Mouse (Mus musculus) embryonic facial prominence, embryonic 10.5 days (tissue): ENCODE data around the gene Col24a1. TPM values are rescaled to one million over a fixed set of nuclear protein-coding genes. Genes with fewer than 3 reads are reported as not detected.
A peak's percentile ranks its signal among the peaks of the same experiment; 100 is the strongest.

Experiments used
- DNase-seq: peaks from one replicate; pipeline ENCODE4 v3.0.0-alpha.2; 2017; ENCODE audit warnings: low spot score
- H3K27ac ChIP-seq: fragments of 300-500 bp; sonication (generic); replicated peaks from 2 replicates; pipeline ENCODE4 v1.5.1; 2016; ENCODE audit warnings: mild to moderate bottlenecking
- H3K27me3 ChIP-seq: fragments of 300-500 bp; sonication (generic); replicated peaks from 2 replicates; pipeline ENCODE4 v1.6.1; 2016; ENCODE audit warnings: low read depth, mild to moderate bottlenecking; ENCODE audit not compliant: poor library complexity, severe bottlenecking
- H3K36me3 ChIP-seq: fragments of 300-500 bp; sonication (generic); replicated peaks from 2 replicates; pipeline ENCODE4 v1.6.1; 2016; ENCODE audit warnings: mild to moderate bottlenecking, moderate library complexity
- H3K4me1 ChIP-seq: fragments of 300-500 bp; sonication (generic); 2 replicates; pipeline ENCODE4 v1.6.1; 2016
- H3K4me3 ChIP-seq: fragments of 300-500 bp; sonication (generic); 2 replicates; pipeline ENCODE4 v1.5.1; 2016; ENCODE audit warnings: mild to moderate bottlenecking, moderate library complexity
- H3K9me3 ChIP-seq: fragments of 300-500 bp; sonication (generic); 2 replicates; pipeline ENCODE4 v1.6.1; 2016; ENCODE audit warnings: mild to moderate bottlenecking
- WGBS: fragments of 180-500 bp; shearing (Covaris S2); methylation state at CpG from one replicate; pipeline ENCODE4 v1.1.7; 2016; 5-methylcytosine and 5-hydroxymethylcytosine counted together
- polyA plus RNA-seq: library from polyadenylated mRNA; unstranded; fragments of >200 nt; fragmentation: Nextera tagmentation; extraction: Ambion mirVana; gene quantifications from 2 replicates; pipeline ENCODE4 v1.2.1, GENCODE M21; 2016

Gene Col24a1
- polyA plus RNA-seq, 1 experiment from 2014 or later, result 1.1 TPM

GRCm38 (mm10) chr3:145550216-145550615, 257.9 kb downstream of the Col24a1 start:
- no peak for DNase-seq
- H3K27ac ChIP-seq, result no peak overlapping the region
- no peaks in the 10 kb centered on the region for H3K36me3 ChIP-seq
- H3K4me1 ChIP-seq, result no peaks in the 10 kb centered on the region
- H3K27me3 ChIP-seq, result no peaks in the 10 kb centered on the region
- no peak overlapping the region for H3K4me3 ChIP-seq
- H3K9me3 ChIP-seq, result no peaks in the 10 kb centered on the region
- WGBS, result 78% methylated on average over 3 of the region's 3 CpGs

GRCm38 (mm10) chr3:145554388-145554787, 262.1 kb downstream of the Col24a1 start:
- H3K4me1 ChIP-seq, result no peaks in the 10 kb centered on the region
- DNase-seq, result no peak
- WGBS, result 79% methylated on average over 2 of the region's 2 CpGs
- no peaks in the 10 kb centered on the region for H3K36me3 ChIP-seq
- no peak overlapping the region for H3K4me3 ChIP-seq
- H3K27ac ChIP-seq, result no peak overlapping the region
- H3K27me3 ChIP-seq, result no peaks in the 10 kb centered on the region
- H3K9me3 ChIP-seq, result no peaks in the 10 kb centered on the region

- WGBS, result 92% methylated on average over 10 of the region's 10 CpGs
- Histone ChIP-seq H3K4me3 (no peak overlapping the region), H3K36me3 (no peaks in the 10 kb centered on the region), H3K27ac (no peak overlapping the region), H3K9me3 (no peaks in the 10 kb centered on the region), H3K27me3 (no peaks in the 10 kb centered on the region), H3K4me1 (no peaks in the 10 kb centered on the region)
- no peak for DNase-seq
Measured at GRCm38 (mm10) chr3:145556206-145556605, 263.9 kb downstream of the Col24a1 start.

- DNase-seq, result no peak
Measured at GRCm38 (mm10) chr3:145559675-145560074, 267.4 kb downstream of the Col24a1 start.

GRCm38 (mm10) chr3:145560117-145560516, 267.8 kb downstream of the Col24a1 start:
- Histone ChIP-seq H3K36me3 (no peaks in the 10 kb centered on the region), H3K4me3 (no peak overlapping the region), H3K4me1 (no peaks in the 10 kb centered on the region), H3K27ac (no peak overlapping the region), H3K27me3 (no peaks in the 10 kb centered on the region), H3K9me3 (peaks cover 2% of the 10 kb centered on the region; the same call in 1 of the 2 replicates)
- WGBS, result 88% methylated on average over 4 of the region's 4 CpGs
- no peak for DNase-seq

More at GRCm38 (mm10) chr3:145559675-145560074, 267.4 kb downstream of the Col24a1 start:
- no peaks in the 10 kb centered on the region for H3K4me1 ChIP-seq
- H3K36me3 ChIP-seq, result no peaks in the 10 kb centered on the region
- H3K9me3 ChIP-seq, result peaks cover 2% of the 10 kb centered on the region; the same call in 1 of the 2 replicates
- H3K4me3 ChIP-seq, result no peak overlapping the region
- no peaks in the 10 kb centered on the region for H3K27me3 ChIP-seq
- WGBS, result 92% methylated on average over 5 of the region's 5 CpGs
- H3K27ac ChIP-seq, result no peak overlapping the region

DNA sequence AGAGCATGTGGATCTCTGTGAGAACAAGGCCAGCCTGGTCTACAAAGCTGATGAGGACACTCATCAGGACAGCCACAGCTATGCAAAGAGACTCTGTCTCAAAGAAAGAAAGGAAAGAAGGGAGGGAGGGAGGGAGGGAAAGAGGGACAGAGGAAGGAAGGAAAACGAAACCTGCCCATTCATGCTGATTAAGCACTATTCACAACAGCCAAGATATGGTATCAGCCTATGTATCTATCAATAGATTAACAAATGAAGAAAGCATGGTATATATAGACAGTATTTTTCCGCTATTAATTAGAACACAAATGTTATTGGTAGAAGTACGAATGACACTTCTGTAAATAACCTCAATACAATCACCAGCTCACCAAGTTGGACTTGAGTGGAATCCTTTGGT, 282.2 kb downstream of the Col24a1 start:
- Histone ChIP-seq H3K9me3 (no peaks in the 10 kb centered on the region), H3K4me3 (no peak overlapping the region), H3K36me3 (peaks cover 18% of the 10 kb centered on the region), H3K4me1 (peaks cover 18% of the 10 kb centered on the region), H3K27me3 (no peaks in the 10 kb centered on the region), H3K27ac (no peak overlapping the region)
- WGBS, result 90% methylated on average over 3 of the region's 3 CpGs
- no peak for DNase-seq

GRCm38 (mm10) chr3:145575340-145575739, 283.1 kb downstream of the Col24a1 start:
- Histone ChIP-seq H3K27ac (peak overlapping the region; percentile 82; the same call in 1 of the 2 replicates), H3K36me3 (peaks cover 27% of the 10 kb centered on the region), H3K9me3 (no peaks in the 10 kb centered on the region), H3K4me1 (peaks cover 18% of the 10 kb centered on the region), H3K27me3 (no peaks in the 10 kb centered on the region), H3K4me3 (no peak overlapping the region)
- no peak for DNase-seq
- WGBS, result 83% methylated on average over 7 of the region's 7 CpGs

GRCm38 (mm10) chr3:145575743-145576481, 283.6 kb downstream of the Col24a1 start, which contains the start of gene Znhit6:
Gene Znhit6 (plus strand): TSS chr3:145576205.
- no peaks in the 10 kb centered on the region for H3K27me3 ChIP-seq
- WGBS, result 5% methylated on average over 37 of the region's 37 CpGs
- no peaks in the 10 kb centered on the region for H3K9me3 ChIP-seq
- peak within 1 kb of the TSS; percentile 82 for H3K27ac ChIP-seq
- H3K4me1 ChIP-seq, result peaks cover 18% of the 10 kb centered on the region
- DNase-seq, result peak; percentile 95
- H3K4me3 ChIP-seq, result peak within 1 kb of the TSS; percentile 95
- H3K36me3 ChIP-seq, result peaks cover 32% of the 10 kb centered on the region

- under 1% methylated on average over 11 of the region's 11 CpGs for WGBS
- Histone ChIP-seq H3K4me1 (peaks cover 18% of the 10 kb centered on the region), H3K27ac (peak overlapping the region; percentile 82), H3K27me3 (no peaks in the 10 kb centered on the region), H3K9me3 (no peaks in the 10 kb centered on the region), H3K36me3 (peaks cover 38% of the 10 kb centered on the region), H3K4me3 (peak overlapping the region; percentile 95)
- DNase-seq, result no peak
Measured at GRCm38 (mm10) chr3:145576482-145576822, 284.2 kb downstream of the Col24a1 start.

DNA sequence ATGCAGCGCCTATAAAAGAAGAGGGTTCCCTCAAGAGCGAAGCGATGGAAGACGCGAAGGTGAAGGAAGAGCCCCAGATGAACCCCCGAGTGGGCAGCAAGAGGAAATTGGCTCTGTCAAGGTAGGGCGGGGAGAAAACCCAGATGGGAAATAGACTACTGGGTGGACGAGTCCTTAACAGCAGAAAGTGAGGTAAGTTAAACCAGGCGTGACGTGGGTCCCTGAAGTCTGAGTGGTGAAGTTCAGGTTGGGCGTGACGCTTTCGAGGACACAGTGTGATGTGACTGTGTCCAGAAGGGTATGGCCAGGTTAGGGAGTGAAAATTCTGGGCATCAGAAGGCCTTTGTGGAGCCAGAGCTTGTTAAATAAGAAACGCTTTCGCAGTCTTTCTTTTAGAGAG, 284.6 kb downstream of the Col24a1 start:
- no peak overlapping the region for H3K27ac ChIP-seq
- H3K9me3 ChIP-seq, result no peaks in the 10 kb centered on the region
- DNase-seq, result no peak
- H3K27me3 ChIP-seq, result no peaks in the 10 kb centered on the region
- peaks cover 41% of the 10 kb centered on the region for H3K36me3 ChIP-seq
- 32% methylated on average over 15 of the region's 15 CpGs for WGBS
- H3K4me3 ChIP-seq, result peak overlapping the region; percentile 95
- peaks cover 18% of the 10 kb centered on the region for H3K4me1 ChIP-seq

DNA sequence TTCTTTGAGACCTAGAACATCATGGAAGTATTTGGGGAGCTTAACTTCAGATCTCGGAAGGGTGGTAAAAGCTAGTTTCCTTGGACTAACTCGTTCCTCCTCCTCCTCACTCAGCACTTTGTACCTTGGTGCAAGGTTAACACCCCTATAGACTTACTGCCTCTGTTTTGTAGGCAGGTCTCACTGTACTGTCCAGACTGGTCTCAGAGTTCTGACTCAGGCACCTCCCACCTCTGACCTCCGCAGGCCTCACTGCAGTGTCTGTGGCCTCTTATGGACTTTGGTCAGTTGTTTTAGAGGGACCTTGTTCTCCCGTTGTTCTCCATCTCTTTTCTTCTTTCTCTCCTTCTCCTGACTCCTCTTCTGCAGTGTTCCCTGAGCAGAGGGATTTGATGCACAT, 290.8 kb downstream of the Col24a1 start:
- peaks cover 90% of the 10 kb centered on the region for H3K36me3 ChIP-seq
- no peaks in the 10 kb centered on the region for H3K9me3 ChIP-seq
- H3K27ac ChIP-seq, result no peak overlapping the region
- H3K4me3 ChIP-seq, result no peak overlapping the region
- DNase-seq, result no peak
- 0 out of 2 replicates have a peak, but pooled peaks cover 2% of the 10 kb centered on the region for H3K4me1 ChIP-seq
- WGBS, result 86% methylated on average over 4 of the region's 4 CpGs
- H3K27me3 ChIP-seq, result no peaks in the 10 kb centered on the region

GRCm38 (mm10) chr3:145583522-145584200, 291.4 kb downstream of the Col24a1 start:
- WGBS, result 83% methylated on average over 3 of the region's 3 CpGs
- Histone ChIP-seq H3K9me3 (no peaks in the 10 kb centered on the region), H3K36me3 (peaks cover 84% of the 10 kb centered on the region)

DNA sequence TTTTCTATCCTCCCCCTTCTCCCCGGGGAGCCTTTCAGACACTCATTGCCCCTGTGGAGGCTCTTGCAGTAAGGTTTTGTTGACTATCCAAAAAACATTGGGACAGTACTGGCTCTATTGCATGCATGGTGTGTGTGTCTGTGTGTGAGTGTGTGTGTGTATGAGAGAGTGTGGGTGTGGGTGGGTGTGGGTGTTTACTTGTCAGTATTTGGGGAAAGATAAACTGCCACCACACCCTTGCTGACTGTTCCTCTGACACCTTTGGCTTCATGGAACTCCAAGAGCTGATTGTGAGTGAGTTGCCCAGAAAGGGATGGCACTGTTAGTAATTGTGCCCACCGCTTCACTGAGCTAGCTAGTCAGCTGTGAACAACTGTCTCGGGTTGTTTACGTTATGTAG, 298.3 kb downstream of the Col24a1 start:
- no peaks in the 10 kb centered on the region for H3K27me3 ChIP-seq
- H3K27ac ChIP-seq, result no peak overlapping the region
- H3K4me3 ChIP-seq, result no peak overlapping the region
- 92% methylated on average over 4 of the region's 4 CpGs for whole genome bisulfite sequencing
- H3K4me1 ChIP-seq, result no peaks in the 10 kb centered on the region
- DNase-seq, result no peak
- peaks cover 83% of the 10 kb centered on the region for H3K36me3 ChIP-seq
- H3K9me3 ChIP-seq, result no peaks in the 10 kb centered on the region

More at GRCm38 (mm10) chr3:145583522-145584200, 291.4 kb downstream of the Col24a1 start:
- no peak for DNase-seq
- no peaks in the 10 kb centered on the region for H3K4me1 ChIP-seq
- no peak overlapping the region for H3K27ac ChIP-seq
- no peaks in the 10 kb centered on the region for H3K27me3 ChIP-seq
- H3K4me3 ChIP-seq, result no peak overlapping the region
